Mouse (Mus musculus): ENCODE measurements around the gene Smoc2. TPM values are rescaled to one million over a fixed set of nuclear protein-coding genes. Genes with fewer than 3 reads are reported as not detected.

Gene Smoc2
- total RNA-seq (2023) = 0.20 TPM in 1 of 4 replicates, not detected in the others

DNA sequence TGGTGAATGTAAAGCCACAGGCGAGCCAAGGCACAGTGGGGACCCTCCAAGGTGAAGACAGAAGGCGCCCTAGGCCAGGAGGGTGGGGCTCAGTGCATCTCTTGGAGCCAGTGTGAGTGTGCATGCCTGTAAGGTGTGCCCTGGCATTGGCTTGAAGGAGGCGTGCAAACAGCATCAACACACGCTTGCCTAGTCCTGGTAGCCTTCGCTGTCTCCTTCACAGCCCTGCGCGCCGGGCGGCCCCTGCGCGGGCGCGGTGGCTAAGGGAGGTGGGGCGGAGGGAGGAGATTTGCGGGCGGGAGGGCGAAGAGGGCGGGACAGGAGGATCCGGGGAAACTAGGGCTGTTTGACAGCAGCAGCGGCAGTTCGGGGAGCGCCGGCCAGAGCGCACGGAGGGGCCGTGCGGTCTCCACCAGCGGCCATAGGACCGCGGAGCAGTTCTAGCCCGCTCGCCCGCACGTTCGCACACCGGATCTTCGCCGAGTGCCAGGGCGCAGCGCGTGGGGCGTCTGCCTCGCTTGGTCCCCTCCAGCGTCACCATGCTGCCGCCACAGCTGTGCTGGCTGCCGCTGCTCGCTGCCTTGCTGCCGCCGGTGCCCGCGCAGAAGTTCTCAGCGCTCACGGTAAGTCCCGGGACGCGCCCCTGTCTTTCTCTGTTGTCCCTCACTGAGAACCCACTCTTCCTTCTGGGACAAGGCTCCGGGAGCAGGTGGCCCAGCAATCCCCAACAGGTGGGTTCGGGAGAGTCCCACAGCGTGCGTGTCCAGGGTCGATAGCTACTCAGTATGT, at the start of gene Smoc2:
Gene Smoc2 (plus strand): TSS at position 330 of the 789 bp plus-strand sequence.

Other genes starting within 250 kb of the Smoc2 start
- not detected in 4 replicates for gene Gm7358, start 220.0 kb upstream of the Smoc2 start, total RNA-seq (2023)
- gene Dact2, start 75.2 kb upstream of the Smoc2 start, total RNA-seq (2023) = not detected in 4 replicates